Comparison of ENCODE assay signal across 8 mouse cellular contexts in genomic region chr11:106612961-106613637, GRCm38 (mm10). TPM values are rescaled to one million over a fixed set of nuclear protein-coding genes. Genes with fewer than 3 reads are reported as not detected.
DNase-seq lines count a peak whose midpoint lies in the region; ATAC-seq and TF ChIP-seq lines count a peak whose summit lies in the region.

Tex2 (minus strand) TSS chr11:106613423.

- CTCF ChIA-PET in Patski (lab: Charles Lee), result interaction anchor here (0.7 to 1.2 kb wide), 4 partner anchors 51 to 154 kb away, joined by 3 read pairs; no protein-coding TSS in a partner anchor

- peaks cover 19% of the 10 kb centered on the region for H3K4me1 ChIP-seq in hindbrain, embryonic 14.5 days (replicated peaks; ENCODE audit: control insufficient read depth, insufficient read depth, low read length)

- H3K4me2 ChIP-seq in hindbrain, embryonic 14.5 days (replicated peaks), result peak within 1 kb of the TSS; percentile 82

- H3K4me3 ChIP-seq in hindbrain, embryonic 14.5 days (replicated peaks; ENCODE audit: low read length), result peak within 1 kb of the TSS; percentile 99

- POLR2A ChIA-PET in Patski (lab: Charles Lee), result interaction anchor here (0.8 to 1.5 kb wide), 3 partner anchors 40 to 112 kb away, joined by 3 to 4 read pairs (median 3); no protein-coding TSS in a partner anchor

- no peaks in the 10 kb centered on the region for H3K27me3 ChIP-seq in Patski
- no peaks in the 10 kb centered on the region for H3K27me3 ChIP-seq in hindbrain, embryonic 14.5 days (ENCODE audit: control insufficient read depth, insufficient read depth, low read length)

- H3K9me3 ChIP-seq in hindbrain, embryonic 14.5 days (ENCODE audit: control insufficient read depth, low read length), result no peaks in the 10 kb centered on the region

- peak within 1 kb of the TSS; percentile 91 for H3K9ac ChIP-seq in hindbrain, embryonic 14.5 days

- DNase-seq in Patski (ENCODE audit: low read depth, low spot score), result no peak
- DNase-seq in cerebellum, postnatal 14 days, result peak; percentile 98 to 99
- peak; percentile 88 to 95 for DNase-seq in frontal cortex, postnatal 25 days (ENCODE audit: low spot score in 2 of 2)
- peak; percentile 90 for DNase-seq in hindbrain, embryonic 14.5 days (ENCODE audit: low spot score)
- peak; percentile 95 to 97 for DNase-seq in layer of hippocampus, postnatal 36 days
- peak; percentile 98 for DNase-seq in lung, postnatal 36 days
- peak; percentile 96 for DNase-seq in retina, postnatal 1 day
- DNase-seq in urinary bladder, adult 2 months (ENCODE audit: low spot score), result peak; percentile 92

- under 1% methylated on average over 32 of the region's 45 CpGs for WGBS in hindbrain, embryonic 14.5 days

- H3K27ac ChIP-seq in hindbrain, embryonic 14.5 days, result peak within 1 kb of the TSS; percentile 82

- in situ Hi-C loops in Patski (cut with MboI; ENCODE audit: low pct_unique_long_range_greater_than_20kb), result no loop called here

- no peaks in the 10 kb centered on the region for H3K36me3 ChIP-seq in hindbrain, embryonic 14.5 days (replicated peaks; ENCODE audit: control insufficient read depth, insufficient read depth)

- TF ChIP-seq CTCF in Patski (IDR thresholded peaks at IDR 0.05), result no peak

- peak; percentile 85 for ATAC-seq in Patski
- peak; percentile 98 for ATAC-seq in hindbrain, embryonic 14.5 days (ENCODE audit: low FRiP score)

RNA-seq across cellular contexts. Expression of gene Tex2, which starts in this region (rescaled TPM):
- 16.0 TPM for polyA plus RNA-seq in Patski (2021)
- 40.1 and 41.4 TPM in 2 replicates for polyA plus RNA-seq in hindbrain, embryonic 14.5 days (2014; fragmentation: Nextera tagmentation; extraction: Ambion mirVana)
- 100 to 1,000 TPM; 135 to 146 TPM for total RNA-seq in layer of hippocampus, postnatal 36 days (2021)
- 16.7 and 21.2 TPM in 2 replicates for polyA plus RNA-seq in urinary bladder, adult 2 months (2012; rRNA removed)
